ENCODE assay signal across 8 mouse cellular contexts in genomic region chr2:121806171-121806943, GRCm38 (mm10). TPM values are rescaled to one million over a fixed set of nuclear protein-coding genes. Genes with fewer than 3 reads are reported as not detected.
DNase-seq lines count a peak whose midpoint lies in the region; ATAC-seq lines count a peak whose summit lies in the region.

No protein-coding gene starts in this region.

- no peak overlapping the region for H3K27ac ChIP-seq in kidney, embryonic 14.5 days (ENCODE audit: low read depth, low read length)
- no peak overlapping the region for H3K27ac ChIP-seq in heart, embryonic 16.5 days (ENCODE audit: low read length)

- H3K9me3 ChIP-seq in kidney, embryonic 14.5 days (ENCODE audit: control insufficient read depth, low read length), result no peaks in the 10 kb centered on the region
- H3K9me3 ChIP-seq in heart, embryonic 16.5 days (replicated peaks; ENCODE audit: control insufficient read depth, low read length), result no peaks in the 10 kb centered on the region

- peak overlapping the region; percentile 90 for H3K4me2 ChIP-seq in kidney, embryonic 14.5 days (replicated peaks; ENCODE audit: low read depth, low read length)
- H3K4me2 ChIP-seq in heart, embryonic 16.5 days (ENCODE audit: low read depth, low read length), result peak overlapping the region; percentile 93

- intact Hi-C loops in left cerebral cortex, postnatal 36 days (cut with DNase I), result loop anchor here (5.0 kb wide), 1 partner anchor 94 kb away; no protein-coding TSS in a partner anchor

- no peaks in the 10 kb centered on the region for H3K4me1 ChIP-seq in kidney, embryonic 14.5 days (ENCODE audit: control insufficient read depth, insufficient read depth, low read length)
- peaks cover 3% of the 10 kb centered on the region; the same call in 1 of the 2 replicates for H3K4me1 ChIP-seq in heart, embryonic 16.5 days (ENCODE audit: control insufficient read depth, insufficient read depth, low read length)

- no peak for DNase-seq in kidney, postnatal 14 days
- DNase-seq in WW6 (ENCODE audit: low read depth, low spot score), result peak; percentile 14
- peak; percentile 65 for DNase-seq in embryo, embryonic 10.5 days (ENCODE audit: low spot score)
- DNase-seq in left cerebral cortex, postnatal 36 days (ENCODE audit: low spot score in 2 of 2), result peak; percentile 37 to 70
- DNase-seq in naive thymus-derived CD4-positive, alpha-beta T cell, adult 2 months (ENCODE audit: low read depth), result peak; percentile 30
- DNase-seq in thymus, postnatal 36 days, result peak; percentile 19 to 40

- H3K36me3 ChIP-seq in kidney, embryonic 14.5 days (ENCODE audit: control insufficient read depth, insufficient read depth, low read length), result no peaks in the 10 kb centered on the region
- no peaks in the 10 kb centered on the region for H3K36me3 ChIP-seq in heart, embryonic 16.5 days (ENCODE audit: control insufficient read depth, insufficient read depth)

- ATAC-seq in kidney, embryonic 14.5 days (ENCODE audit: low FRiP score, low TSS enrichment), result peak; percentile 85
- peak; percentile 71 for ATAC-seq in heart, embryonic 16.5 days (replicated peaks; ENCODE audit: extremely low read depth, insufficient read depth, low FRiP score)

- peak overlapping the region; percentile 55 for H3K9ac ChIP-seq in kidney, embryonic 14.5 days (ENCODE audit: low read depth, low read length)
- peak overlapping the region; percentile 32 for H3K9ac ChIP-seq in heart, embryonic 16.5 days (ENCODE audit: low read length)

- peaks cover 35% of the 10 kb centered on the region for H3K27me3 ChIP-seq in kidney, embryonic 14.5 days (ENCODE audit: control insufficient read depth, insufficient read depth, low read length)
- H3K27me3 ChIP-seq in heart, embryonic 16.5 days (ENCODE audit: control insufficient read depth, insufficient read depth, low read length), result peaks cover 26% of the 10 kb centered on the region

- under 1% methylated on average over 56 of the region's 90 CpGs for WGBS in kidney, embryonic 14.5 days
- under 1% methylated on average over 78 of the region's 90 CpGs for WGBS in heart, embryonic 16.5 days

- H3K4me3 ChIP-seq in kidney, embryonic 14.5 days (ENCODE audit: low read length), result peak overlapping the region; percentile 58
- H3K4me3 ChIP-seq in heart, embryonic 16.5 days (ENCODE audit: low read length), result peak overlapping the region; percentile 65

RNA-seq across cellular contexts. Expression of gene Frmd5, which starts 0.5 kb away (rescaled TPM):
- polyA plus RNA-seq in kidney, embryonic 14.5 days (2014; fragmentation: Nextera tagmentation; extraction: Ambion mirVana), result 1.7 and 2.8 TPM in 2 replicates
- polyA plus RNA-seq in heart, embryonic 16.5 days (2015; fragmentation: Nextera tagmentation; extraction: Ambion mirVana), result 54.7 and 68.3 TPM in 2 replicates
- 10 to 100 TPM; 49.4 to 55.2 TPM for total RNA-seq in left cerebral cortex, postnatal 36 days (2021)

Comparison
In these comparisons a context has a peak if more than half of its experiments do, and no peak if none do; other contexts are left out.
1. RNA of gene Frmd5, which starts 0.5 kb away (polyA plus RNA-seq): 54.7 to 68.3 TPM in heart, embryonic 16.5 days; 1.7 to 2.8 TPM in kidney, embryonic 14.5 days; every median in the first group is over 10 times any median in the second.